Mouse (Mus musculus): ENCODE measurements around the gene Ccdc87.
"Not testable (repeated sequence)": the region's sequence is repeated elsewhere in the genome, so short reads cannot be mapped to it uniquely, and the experiment has no call there.

Gene Ccdc87

GRCm38 (mm10) chr19:4840848-4841247, 1.7 kb downstream of the Ccdc87 start:
- no peak for DNase-seq

- no peak for DNase-seq
Measured at GRCm38 (mm10) chr19:4842611-4843010, 3.4 kb downstream of the Ccdc87 start.

DNA sequence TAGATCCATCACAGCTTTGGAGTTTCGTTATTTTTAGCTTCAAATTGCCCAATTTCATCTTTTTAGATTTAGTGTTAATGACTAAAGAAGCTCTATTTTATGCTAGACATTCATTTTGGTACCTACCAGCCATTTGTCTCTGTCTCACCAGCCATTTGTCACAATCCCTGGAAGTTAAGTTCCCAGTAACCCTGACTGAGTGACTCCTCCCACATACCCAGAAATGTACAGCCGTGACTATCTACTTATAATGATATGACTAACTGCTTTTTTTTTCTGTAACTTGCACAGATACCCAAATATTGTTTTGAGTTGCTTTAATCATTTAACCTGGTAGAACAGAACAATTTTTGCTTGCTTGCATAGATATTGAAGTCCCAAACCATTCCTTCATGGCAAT, 6.7 kb downstream of the Ccdc87 start:
- no peak for DNase-seq

DNA sequence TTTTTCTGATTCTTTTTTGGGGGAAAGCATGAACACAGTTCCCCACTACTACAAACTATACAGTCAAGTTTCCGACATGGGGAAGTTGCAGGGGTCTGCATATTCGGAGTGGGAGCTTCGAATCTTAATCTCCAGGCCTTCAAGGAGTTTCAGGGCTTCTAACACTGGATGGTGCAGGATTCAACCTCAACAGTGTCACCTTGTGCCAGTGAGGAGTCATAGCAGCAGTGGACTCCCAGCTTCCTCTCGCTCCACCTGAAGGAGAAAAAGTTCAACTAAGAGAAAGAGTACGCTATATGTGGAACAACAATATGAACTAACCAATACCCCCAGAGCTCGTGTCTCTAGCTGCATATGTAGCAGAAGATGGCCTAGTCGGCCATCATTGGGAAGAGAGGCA, 8.3 kb downstream of the Ccdc87 start:
- DNase-seq = no peak

- DNase-seq = no peak
Measured at GRCm38 (mm10) chr19:4849800-4850199, 10.6 kb downstream of the Ccdc87 start.

GRCm38 (mm10) chr19:4850281-4850680, 11.1 kb downstream of the Ccdc87 start:
- DNase-seq = no peak

DNA sequence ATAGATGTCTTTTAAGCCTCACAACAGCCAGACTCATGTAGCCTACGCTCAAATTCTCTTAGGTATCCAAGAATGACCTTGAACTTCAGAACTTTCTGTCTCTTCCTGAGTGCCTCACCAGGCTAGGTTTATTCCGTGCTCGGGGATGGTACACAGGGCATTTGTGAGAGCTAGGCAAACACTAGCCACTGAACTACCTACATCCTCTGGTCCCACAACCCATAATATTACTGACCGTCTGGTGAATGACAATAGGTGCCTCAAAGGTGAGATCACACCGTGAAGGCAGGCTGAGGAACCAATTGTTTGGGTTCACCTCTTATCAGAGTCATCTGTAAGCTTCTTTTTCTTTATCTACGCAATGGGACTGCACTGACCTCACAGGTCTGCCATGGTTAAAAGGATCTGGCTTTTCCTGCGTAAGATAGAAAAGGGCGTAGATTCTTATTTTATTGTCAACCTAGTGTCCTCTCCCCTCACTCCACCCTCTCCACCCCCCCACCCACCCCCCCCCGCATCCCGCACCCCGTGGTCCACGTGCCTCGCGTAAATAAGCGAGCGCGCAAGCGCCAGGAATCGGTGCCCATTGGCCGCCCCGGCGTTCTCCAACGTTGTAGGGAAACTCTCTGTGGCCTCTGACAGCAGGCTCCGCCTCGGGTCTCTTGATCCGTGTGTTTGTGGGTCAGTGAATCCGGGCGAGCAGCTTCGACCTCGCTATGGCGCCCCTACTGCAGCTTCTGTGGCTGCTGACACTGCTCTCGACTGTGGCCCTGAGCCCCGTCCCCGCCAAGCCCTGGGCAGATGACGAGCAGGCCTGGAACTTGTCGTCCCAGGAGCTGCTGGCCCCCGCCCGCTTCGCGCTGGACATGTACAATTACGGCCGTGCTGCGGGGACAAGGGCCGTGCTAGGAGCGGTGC, 15.6 kb downstream of the Ccdc87 start, which contains the start of gene Ctsf:
Gene Ctsf, plus strand, starts transcription at position 579 of the 918 bp plus-strand sequence.
- peak; percentile 99 for DNase-seq

DNA sequence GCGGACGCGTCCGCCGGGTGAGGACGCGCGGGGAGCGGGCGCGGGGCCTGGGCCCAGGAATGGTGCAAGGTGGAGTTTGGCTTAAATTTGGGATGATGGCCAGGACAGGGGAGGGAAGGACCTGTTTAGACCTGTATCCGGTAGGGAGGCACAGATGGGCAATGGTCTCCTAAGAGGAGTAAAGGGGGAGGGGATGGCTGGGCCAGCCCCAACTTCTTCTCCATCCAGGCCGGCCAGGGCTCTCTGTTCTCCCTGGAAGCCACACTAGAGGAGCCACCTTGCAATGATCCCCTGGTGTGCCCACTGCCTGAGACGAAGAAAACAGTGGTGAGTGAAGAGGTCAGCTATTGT, 16.3 kb downstream of the Ccdc87 start:
- DNase-seq = no peak

DNA sequence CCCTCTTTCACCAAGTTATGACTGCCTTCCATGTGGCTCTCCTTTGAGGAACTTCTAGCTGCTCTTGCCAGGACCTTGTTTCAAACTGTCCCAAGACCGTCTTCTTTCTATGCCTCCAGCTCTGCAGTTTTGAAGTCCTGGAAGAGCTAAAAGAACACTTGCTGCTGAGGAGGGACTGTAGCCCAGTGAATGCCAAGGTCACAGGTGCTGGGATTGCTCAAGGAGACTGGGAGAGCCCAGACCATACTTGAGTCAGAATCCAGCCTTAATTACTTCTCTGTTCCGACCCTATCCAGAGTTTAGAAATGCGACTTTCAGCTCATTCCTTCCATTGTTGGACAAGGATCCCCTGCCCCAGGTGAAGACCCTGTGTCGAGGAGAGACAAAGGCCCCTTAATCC, 16.8 kb downstream of the Ccdc87 start:
- DNase-seq = no peak

DNA sequence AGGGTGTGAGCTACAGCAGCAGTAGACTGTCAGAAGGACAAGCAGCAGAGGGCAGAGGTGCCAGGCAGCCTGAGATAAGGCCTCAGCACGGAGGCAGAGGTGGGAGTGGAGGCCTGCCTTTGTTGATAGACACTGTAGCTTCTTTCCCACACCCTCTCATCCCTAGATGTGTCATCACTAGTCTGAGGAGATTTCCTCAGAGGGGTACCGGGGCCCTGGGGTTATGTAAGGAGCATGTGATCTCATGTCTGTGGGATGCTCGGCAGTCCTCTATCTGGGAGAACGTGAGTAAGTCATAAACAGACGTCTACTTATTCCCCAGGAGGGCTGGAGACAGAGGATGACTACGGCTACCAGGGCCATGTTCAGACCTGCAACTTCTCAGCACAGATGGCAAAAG, 19.9 kb downstream of the Ccdc87 start:
- no peak for DNase-seq

GRCm38 (mm10) chr19:4863048-4863447, 23.9 kb downstream of the Ccdc87 start:
- DNase-seq = no peak

GRCm38 (mm10) chr19:4865147-4865546, 26.0 kb downstream of the Ccdc87 start:
- no peak for DNase-seq

DNA sequence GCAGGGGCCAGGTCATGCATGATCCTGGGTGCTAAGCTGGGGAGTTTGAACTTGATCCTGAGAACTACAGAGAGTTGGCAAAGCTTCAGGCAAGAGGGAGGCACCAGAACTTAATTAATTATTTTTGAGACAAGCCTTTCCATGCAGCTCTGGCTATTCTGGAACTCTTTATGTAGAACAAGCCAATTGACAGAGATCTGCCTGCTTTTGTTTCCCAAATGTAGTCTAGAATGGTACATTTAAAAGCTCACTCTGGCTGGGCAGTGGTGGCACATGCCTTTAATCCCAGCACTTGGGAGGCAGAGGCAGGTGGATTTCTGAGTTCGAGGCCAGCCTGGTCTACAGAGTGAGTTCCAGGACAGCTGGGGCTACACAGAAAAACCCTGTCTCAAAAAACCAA, 35.4 kb downstream of the Ccdc87 start:
- DNase-seq = not testable (repeated sequence)

GRCm38 (mm10) chr19:4876241-4876640, 37.1 kb downstream of the Ccdc87 start:
- DNase-seq = no peak

GRCm38 (mm10) chr19:4876755-4877154, 37.6 kb downstream of the Ccdc87 start:
- no peak for DNase-seq

DNA sequence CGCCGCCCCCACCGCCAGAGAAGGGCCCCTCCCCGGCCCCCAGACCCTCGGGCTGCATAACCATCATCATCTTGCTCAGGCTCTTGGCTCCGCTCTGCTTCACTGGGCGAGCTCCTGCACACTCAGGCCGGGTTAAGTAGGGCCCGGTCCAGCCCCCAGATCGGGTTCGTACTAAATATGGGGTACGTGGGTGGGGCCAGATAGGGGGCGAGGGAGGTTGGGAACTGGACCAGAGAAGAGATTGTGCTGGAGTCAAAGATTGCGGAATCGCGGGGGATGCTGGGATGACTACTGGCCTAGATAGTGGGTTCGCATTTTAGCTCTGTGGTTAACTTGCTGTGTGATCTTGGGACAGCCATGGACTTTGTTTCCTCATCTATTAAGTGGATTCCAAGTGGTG, 38.6 kb downstream of the Ccdc87 start, which contains the start of gene Actn3:
Gene Actn3, minus strand, starts transcription at position 125 of the 400 bp plus-strand sequence.
- DNase-seq = peak; percentile 97

DNA sequence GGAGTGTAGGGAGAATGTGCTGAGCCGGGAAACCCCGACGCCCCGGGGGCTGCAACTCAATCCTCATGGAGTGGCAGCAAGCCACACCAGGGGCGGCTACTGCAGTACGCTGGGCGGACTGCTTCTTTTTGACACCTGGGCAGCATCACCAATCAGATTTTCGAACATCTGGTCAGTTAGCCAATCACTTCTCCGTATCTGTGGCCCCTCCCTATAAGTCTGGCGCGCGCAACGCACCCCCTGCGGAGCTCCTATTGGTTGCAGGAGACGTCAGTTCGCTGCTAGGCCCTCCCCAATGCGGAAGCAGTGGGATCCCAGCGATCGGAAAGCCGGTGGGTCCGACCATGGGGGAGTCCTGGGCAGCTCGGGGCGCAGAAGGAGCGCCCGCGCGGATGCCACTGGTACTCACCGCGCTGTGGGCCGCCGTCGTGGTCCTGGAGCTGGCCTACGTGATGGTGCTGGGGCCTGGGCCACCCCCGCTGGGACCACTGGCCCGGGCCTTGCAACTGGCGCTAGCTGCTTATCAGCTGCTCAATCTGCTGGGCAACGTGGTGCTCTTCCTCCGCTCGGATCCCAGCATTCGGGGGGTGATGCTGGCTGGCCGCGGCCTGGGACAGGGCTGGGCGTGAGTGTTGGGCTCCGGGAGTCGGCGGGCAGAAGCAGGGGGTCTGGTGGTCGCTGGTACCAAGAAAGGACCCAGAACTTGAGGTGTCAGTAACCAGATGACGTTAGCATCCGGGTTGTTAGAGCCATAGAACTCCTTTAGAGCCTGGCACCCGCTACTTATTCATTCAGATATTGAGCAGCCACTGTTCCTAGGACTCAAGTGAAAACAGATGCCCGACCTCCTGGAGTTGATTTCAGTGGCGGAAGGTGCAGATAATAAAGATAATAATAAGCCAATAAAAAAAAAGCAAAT, 39.5 kb downstream of the Ccdc87 start, which contains the start of gene Zdhhc24:
Gene Zdhhc24, plus strand, starts transcription at position 264 of the 919 bp plus-strand sequence.
- DNase-seq = peak; percentile 100

DNA sequence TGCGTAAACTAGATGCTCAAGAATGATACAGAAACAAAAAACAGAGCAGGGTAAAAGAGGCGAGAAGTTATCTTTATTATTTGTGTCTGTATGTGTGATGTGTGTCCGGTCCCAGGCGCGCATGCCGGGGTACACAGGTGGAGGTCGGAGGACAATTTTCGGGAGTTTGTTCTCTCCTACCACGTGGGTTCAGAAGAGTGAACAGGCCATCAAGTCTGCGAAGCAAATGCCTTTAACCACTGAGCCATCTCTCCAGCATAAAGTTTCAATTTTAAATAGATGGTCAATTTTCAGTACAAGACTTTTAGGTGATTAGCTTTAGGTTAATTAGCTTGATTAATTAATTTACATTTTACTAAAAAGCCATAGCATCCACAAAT, 40.1 kb downstream of the Ccdc87 start:
- no peak for DNase-seq

DNA sequence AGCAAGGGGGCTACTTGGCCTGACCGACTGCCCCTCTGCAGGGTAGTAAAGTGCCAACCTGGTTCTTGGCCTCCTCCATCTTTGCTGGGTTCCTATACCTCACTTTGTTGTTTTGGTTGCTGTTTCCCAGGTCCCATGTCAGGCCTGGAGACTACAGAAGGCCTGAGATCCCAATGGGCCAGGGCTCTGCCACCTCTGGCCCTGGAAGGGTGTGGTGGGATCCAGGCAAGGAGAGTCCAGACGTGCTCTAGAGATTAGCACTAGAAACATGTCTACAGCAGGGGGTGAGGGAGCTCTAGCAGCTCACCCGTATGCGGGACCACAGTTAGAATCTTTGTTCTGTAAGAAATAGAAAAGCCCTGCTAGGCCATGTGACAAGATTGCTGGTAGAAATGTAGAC, 44.8 kb downstream of the Ccdc87 start:
- DNase-seq = no peak

DNA sequence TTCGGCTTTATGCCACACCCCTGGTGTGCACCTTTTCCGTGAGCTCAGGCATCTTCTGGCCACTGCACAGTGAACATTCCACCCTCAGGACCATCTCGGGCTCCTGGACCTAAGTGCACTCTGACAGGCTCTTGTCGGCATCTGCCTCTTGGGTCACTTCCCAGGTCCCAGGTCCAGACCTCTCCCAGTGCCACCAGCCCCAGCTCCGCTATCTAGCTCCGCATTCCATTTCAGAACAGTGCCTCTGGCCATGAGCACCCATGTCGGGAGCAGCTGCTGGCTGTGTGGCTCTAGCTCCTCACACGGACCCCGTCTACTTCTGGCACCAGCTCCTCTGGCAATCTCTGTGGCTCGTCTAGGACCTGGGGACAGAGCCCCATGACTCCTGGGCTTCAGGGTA, 50.6 kb downstream of the Ccdc87 start:
- peak; percentile 92 for DNase-seq

DNA sequence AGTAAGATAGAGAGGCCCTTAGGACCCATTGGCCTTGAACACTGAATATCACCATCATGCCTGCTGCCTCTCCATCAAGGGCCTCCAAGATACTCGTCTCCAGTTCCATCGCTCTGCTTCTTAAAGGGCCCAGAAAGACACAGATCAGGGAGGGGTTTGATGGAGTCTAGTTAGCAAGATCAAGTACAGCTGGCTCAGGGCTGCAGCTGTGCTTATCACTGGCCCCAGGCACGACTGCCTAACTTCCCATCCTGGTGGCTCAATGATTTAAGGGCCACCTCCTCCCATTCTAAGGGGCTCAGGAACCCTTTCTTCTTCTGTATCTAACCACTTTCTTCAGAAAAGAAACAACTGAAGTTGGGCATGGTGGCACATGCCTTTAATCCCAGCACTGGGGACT, 52.6 kb downstream of the Ccdc87 start:
- DNase-seq = no peak
